Mouse (Mus musculus) mouse trophoblast stem cell (cell line): ENCODE measurements around the gene Ufl1.
"Not testable (repeated sequence)": the region's sequence is repeated elsewhere in the genome, so short reads cannot be mapped to it uniquely, and the experiment has no call there.

Experiments used
- in situ Hi-C, 2 experiments: fragments of 300-500 bp; cut with MseI, MboI; formaldehyde crosslinking; loops; 2 replicates in 1 of 2; 3 replicates in 1 of 2; pipeline ENCODE4 v1.15.1; 2025

Gene Ufl1

GRCm38 (mm10) chr4:25281671-25282038 is at the start of gene Ufl1:
Ufl1 (minus strand) TSS chr4:25281821.
- in situ Hi-C loops: no loop called here

GRCm38 (mm10) chr4:25325684-25326220 is 44.1 kb upstream of the Ufl1 start:
- in situ Hi-C loops: no loop called here

- in situ Hi-C loops: no loop called here
These were observed 41.1 kb upstream of the Ufl1 start for GRCm38 (mm10) chr4:25322631-25323178.

- in situ Hi-C loops: no loop called here
These were observed 32.1 kb upstream of the Ufl1 start for GRCm38 (mm10) chr4:25313767-25314166.

- in situ Hi-C loops: not testable (repeated sequence)
These were observed 3.4 kb upstream of the Ufl1 start for GRCm38 (mm10) chr4:25285002-25285401.

- in situ Hi-C loops: no loop called here
These were observed 517 bp downstream of the Ufl1 start for GRCm38 (mm10) chr4:25280938-25281670.

GRCm38 (mm10) chr4:25272861-25273627 is 8.6 kb downstream of the Ufl1 start:
- in situ Hi-C loops: no loop called here

GRCm38 (mm10) chr4:25271926-25272325 is 9.7 kb downstream of the Ufl1 start:
- in situ Hi-C loops: no loop called here

GRCm38 (mm10) chr4:25267144-25267543 is 14.5 kb downstream of the Ufl1 start:
- in situ Hi-C loops: no loop called here

GRCm38 (mm10) chr4:25257822-25258398 is 23.7 kb downstream of the Ufl1 start:
- in situ Hi-C loops: no loop called here

GRCm38 (mm10) chr4:25242776-25243175 is 38.8 kb downstream of the Ufl1 start, which contains the start of gene Fhl5:
Fhl5 (minus strand) TSS chr4:25242876.
- in situ Hi-C loops: no loop called here

- in situ Hi-C loops: not testable (repeated sequence)
These were observed 46.0 kb downstream of the Ufl1 start for GRCm38 (mm10) chr4:25235663-25236062.

- in situ Hi-C loops: not testable (repeated sequence)
These were observed 47.9 kb downstream of the Ufl1 start for GRCm38 (mm10) chr4:25233767-25234166.

GRCm38 (mm10) chr4:25232546-25232945 is 49.1 kb downstream of the Ufl1 start:
- in situ Hi-C loops: no loop called here

- in situ Hi-C loops: no loop called here
These were observed 54.1 kb downstream of the Ufl1 start for GRCm38 (mm10) chr4:25227527-25227926.

GRCm38 (mm10) chr4:25221927-25222326 is 59.7 kb downstream of the Ufl1 start:
- in situ Hi-C loops: no loop called here

- in situ Hi-C loops: no loop called here
These were observed 68.2 kb downstream of the Ufl1 start for GRCm38 (mm10) chr4:25213451-25213850.

GRCm38 (mm10) chr4:25206166-25206565 is 75.5 kb downstream of the Ufl1 start:
- in situ Hi-C loops: no loop called here
